Mouse (Mus musculus) midbrain, embryonic 14.5 days (tissue): Measurements from ENCODE around the gene Kcnj2. TPM values are rescaled to one million over a fixed set of nuclear protein-coding genes. Genes with fewer than 3 reads are reported as not detected.
A peak's percentile ranks its signal among the peaks of the same experiment; 100 is the strongest.

ENCODE experiments used
- ATAC-seq: fragments of 200-750 bp; cut with Nextera tagmentation; 2 replicates; pipeline ENCODE4 v1.8.0; 2017; ENCODE audit warnings: moderate number of reproducible peaks, moderate library complexity; ENCODE audit not compliant: low FRiP score, low TSS enrichment
- DNase-seq: peaks from one replicate; pipeline ENCODE4 v3.0.0-alpha.2; 2015
- H3K27ac ChIP-seq: fragments of 300-500 bp; sonication (generic); replicated peaks from 2 replicates; pipeline ENCODE4 v1.5.1; 2014; ENCODE audit warnings: mild to moderate bottlenecking, low read depth, low read length, moderate library complexity
- H3K27me3 ChIP-seq: fragments of 300-500 bp; sonication (generic); 2 replicates; pipeline ENCODE4 v1.6.1; 2014; ENCODE audit warnings: low read length, control low read depth, mixed read lengths; ENCODE audit not compliant: control insufficient read depth, insufficient read depth
- H3K36me3 ChIP-seq: fragments of 300-500 bp; sonication (generic); 2 replicates; pipeline ENCODE4 v1.6.1; 2014; ENCODE audit warnings: low read length, control low read depth; ENCODE audit not compliant: control insufficient read depth, insufficient read depth
- H3K4me1 ChIP-seq: fragments of 300-500 bp; sonication (generic); 2 replicates; pipeline ENCODE4 v1.6.1; 2014; ENCODE audit warnings: mild to moderate bottlenecking, antibody characterized with exemption, low read length, control low read depth; ENCODE audit not compliant: control insufficient read depth, insufficient read depth
- H3K4me2 ChIP-seq: fragments of 300-500 bp; sonication (generic); 2 replicates; pipeline ENCODE4 v1.6.1; 2014; ENCODE audit warnings: mild to moderate bottlenecking, low read length, moderate library complexity
- H3K4me3 ChIP-seq: fragments of 300-500 bp; sonication (generic); replicated peaks from 2 replicates; pipeline ENCODE4 v1.5.1; 2014; ENCODE audit warnings: low read depth, low read length
- H3K9ac ChIP-seq: fragments of 300-500 bp; sonication (generic); replicated peaks from 2 replicates; pipeline ENCODE4 v1.6.1; 2014; ENCODE audit warnings: mild to moderate bottlenecking, low read length, moderate library complexity
- H3K9me3 ChIP-seq: fragments of 300-500 bp; sonication (generic); 2 replicates; pipeline ENCODE4 v1.6.1; 2016; ENCODE audit warnings: low read length, control low read depth, mixed read lengths; ENCODE audit not compliant: control insufficient read depth
- WGBS: fragments of 180-500 bp; shearing (Covaris S2); extraction: QIAGEN DNeasy Blood & Tissue Kit; methylation state at CpG from one replicate; pipeline ENCODE4 v1.1.7; 2014; 5-methylcytosine and 5-hydroxymethylcytosine counted together
- polyA plus RNA-seq: library from polyadenylated mRNA; unstranded; fragments of >200 nt; fragmentation: Nextera tagmentation; extraction: Ambion mirVana; gene quantifications from 2 replicates; pipeline ENCODE4 v1.2.1, GENCODE M21; 2014

Gene Kcnj2
- 0.63 and 1.3 TPM in 2 replicates for polyA plus RNA-seq

- DNase-seq = peak; percentile 95
- peak; percentile 99 for ATAC-seq
- WGBS = under 1% methylated on average over 28 of the region's 28 CpGs
- Histone ChIP-seq H3K27ac (peak within 1 kb of the TSS; percentile 49; the same call in 1 of the 2 replicates), H3K36me3 (no peaks in the 10 kb centered on the region), H3K9me3 (no peaks in the 10 kb centered on the region), H3K4me3 (peak within 1 kb of the TSS; percentile 53), H3K9ac (peak within 1 kb of the TSS; percentile 56), H3K4me1 (peaks cover 13% of the 10 kb centered on the region), H3K4me2 (peak within 1 kb of the TSS; percentile 96), H3K27me3 (no peaks in the 10 kb centered on the region; the same call in none of the 2 replicates)
Measured at GRCm38 (mm10) chr11:111065635-111066298, at the start of gene Kcnj2. Gene Kcnj2, plus strand, starts transcription at chr11:111066164.

DNA sequence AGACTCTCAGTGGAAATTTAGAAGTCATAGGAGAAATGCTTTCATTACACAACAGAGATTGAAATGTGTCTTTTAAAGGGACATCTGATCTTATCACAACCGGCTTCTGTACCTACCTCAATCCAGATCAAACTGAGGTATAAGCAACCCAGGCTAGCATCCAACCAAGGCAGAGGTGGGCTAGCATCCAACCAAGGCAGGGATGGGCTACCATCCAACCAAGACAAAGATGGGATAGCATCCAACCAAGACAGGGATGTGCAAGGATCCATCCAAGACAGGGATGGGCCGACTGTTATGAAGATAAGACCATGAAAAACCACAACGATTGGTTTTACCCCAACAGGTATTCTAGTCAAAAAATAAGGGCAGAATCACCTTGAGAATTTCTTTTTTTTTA lies 49.8 kb upstream of the Kcnj2 start:
- WGBS = 92% methylated on average over 3 of the region's 3 CpGs
- Histone ChIP-seq H3K36me3 (no peaks in the 10 kb centered on the region), H3K27me3 (no peaks in the 10 kb centered on the region), H3K9ac (no peak overlapping the region), H3K9me3 (no peaks in the 10 kb centered on the region), H3K4me1 (no peaks in the 10 kb centered on the region), H3K27ac (no peak overlapping the region), H3K4me2 (no peak overlapping the region), H3K4me3 (no peak overlapping the region)
- ATAC-seq = no peak
- DNase-seq = no peak

DNA sequence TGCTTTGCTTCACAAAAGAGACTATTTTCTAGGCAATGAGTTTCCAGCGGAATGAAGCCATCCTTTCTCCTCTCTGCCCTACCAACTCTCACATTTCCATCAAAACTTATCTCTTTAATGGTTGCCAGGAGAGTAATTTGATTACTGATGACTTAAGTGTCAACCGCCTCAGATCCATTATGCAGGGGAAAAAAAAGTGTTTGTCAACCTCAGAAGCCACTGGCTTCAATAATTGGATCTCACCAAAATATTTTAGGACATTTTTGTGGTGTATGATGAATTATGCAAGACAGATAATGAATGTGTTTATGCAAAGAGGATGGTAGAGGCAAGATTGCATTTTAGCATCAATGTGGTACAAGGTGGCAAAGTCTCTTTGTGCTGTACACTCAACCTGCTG lies 45.8 kb upstream of the Kcnj2 start:
- no peak overlapping the region for H3K4me3 ChIP-seq

GRCm38 (mm10) chr11:111022681-111023281 lies 43.2 kb upstream of the Kcnj2 start:
- H3K9me3 ChIP-seq = no peaks in the 10 kb centered on the region
- H3K9ac ChIP-seq = no peak overlapping the region
- no peak overlapping the region for H3K27ac ChIP-seq
- WGBS = 43% methylated on average over 8 of the region's 8 CpGs
- peak; percentile 41 for DNase-seq
- no peaks in the 10 kb centered on the region for H3K36me3 ChIP-seq
- no peak overlapping the region for H3K4me2 ChIP-seq
- H3K4me3 ChIP-seq = no peak overlapping the region
- no peaks in the 10 kb centered on the region for H3K4me1 ChIP-seq
- H3K27me3 ChIP-seq = no peaks in the 10 kb centered on the region
- no peak; the same call in 1 of the 2 replicates for ATAC-seq

More for the DNA sequence above, 45.8 kb upstream of the Kcnj2 start:
- Histone ChIP-seq H3K9ac (no peak overlapping the region), H3K9me3 (no peaks in the 10 kb centered on the region), H3K27me3 (no peaks in the 10 kb centered on the region), H3K4me2 (no peak overlapping the region), H3K36me3 (no peaks in the 10 kb centered on the region), H3K4me1 (no peaks in the 10 kb centered on the region), H3K27ac (no peak overlapping the region)
- no peak for DNase-seq
- WGBS = 27% methylated on average over 2 of the region's 2 CpGs
- no peak for ATAC-seq

GRCm38 (mm10) chr11:111042175-111042574 lies 23.8 kb upstream of the Kcnj2 start:
- H3K27ac ChIP-seq = no peak overlapping the region
- no peaks in the 10 kb centered on the region for H3K36me3 ChIP-seq
- H3K4me2 ChIP-seq = no peak overlapping the region
- no peaks in the 10 kb centered on the region for H3K4me1 ChIP-seq
- no peak for ATAC-seq
- H3K9ac ChIP-seq = no peak overlapping the region
- no peaks in the 10 kb centered on the region for H3K27me3 ChIP-seq
- DNase-seq = peak; percentile 57
- WGBS = 48% methylated on average over 5 of the region's 5 CpGs
- H3K4me3 ChIP-seq = no peak overlapping the region
- no peaks in the 10 kb centered on the region for H3K9me3 ChIP-seq

- H3K4me3 ChIP-seq = no peak overlapping the region
- no peaks in the 10 kb centered on the region for H3K4me1 ChIP-seq
- ATAC-seq = no peak
- no peaks in the 10 kb centered on the region for H3K9me3 ChIP-seq
- no peak overlapping the region for H3K4me2 ChIP-seq
- 82% methylated on average over 4 of the region's 4 CpGs for WGBS
- H3K27ac ChIP-seq = no peak overlapping the region
- no peaks in the 10 kb centered on the region for H3K27me3 ChIP-seq
- H3K36me3 ChIP-seq = no peaks in the 10 kb centered on the region
- H3K9ac ChIP-seq = no peak overlapping the region
- no peak for DNase-seq
Measured at GRCm38 (mm10) chr11:111043298-111043697, 22.7 kb upstream of the Kcnj2 start.

GRCm38 (mm10) chr11:111054252-111054651 lies 11.7 kb upstream of the Kcnj2 start:
- Histone ChIP-seq H3K9ac (no peak overlapping the region), H3K27ac (no peak overlapping the region), H3K27me3 (no peaks in the 10 kb centered on the region), H3K4me3 (no peak overlapping the region), H3K4me1 (no peaks in the 10 kb centered on the region), H3K4me2 (no peak overlapping the region), H3K36me3 (no peaks in the 10 kb centered on the region), H3K9me3 (no peaks in the 10 kb centered on the region)
- 96% methylated on average over 3 of the region's 3 CpGs for WGBS
- ATAC-seq (no peak), DNase-seq (no peak)

DNA sequence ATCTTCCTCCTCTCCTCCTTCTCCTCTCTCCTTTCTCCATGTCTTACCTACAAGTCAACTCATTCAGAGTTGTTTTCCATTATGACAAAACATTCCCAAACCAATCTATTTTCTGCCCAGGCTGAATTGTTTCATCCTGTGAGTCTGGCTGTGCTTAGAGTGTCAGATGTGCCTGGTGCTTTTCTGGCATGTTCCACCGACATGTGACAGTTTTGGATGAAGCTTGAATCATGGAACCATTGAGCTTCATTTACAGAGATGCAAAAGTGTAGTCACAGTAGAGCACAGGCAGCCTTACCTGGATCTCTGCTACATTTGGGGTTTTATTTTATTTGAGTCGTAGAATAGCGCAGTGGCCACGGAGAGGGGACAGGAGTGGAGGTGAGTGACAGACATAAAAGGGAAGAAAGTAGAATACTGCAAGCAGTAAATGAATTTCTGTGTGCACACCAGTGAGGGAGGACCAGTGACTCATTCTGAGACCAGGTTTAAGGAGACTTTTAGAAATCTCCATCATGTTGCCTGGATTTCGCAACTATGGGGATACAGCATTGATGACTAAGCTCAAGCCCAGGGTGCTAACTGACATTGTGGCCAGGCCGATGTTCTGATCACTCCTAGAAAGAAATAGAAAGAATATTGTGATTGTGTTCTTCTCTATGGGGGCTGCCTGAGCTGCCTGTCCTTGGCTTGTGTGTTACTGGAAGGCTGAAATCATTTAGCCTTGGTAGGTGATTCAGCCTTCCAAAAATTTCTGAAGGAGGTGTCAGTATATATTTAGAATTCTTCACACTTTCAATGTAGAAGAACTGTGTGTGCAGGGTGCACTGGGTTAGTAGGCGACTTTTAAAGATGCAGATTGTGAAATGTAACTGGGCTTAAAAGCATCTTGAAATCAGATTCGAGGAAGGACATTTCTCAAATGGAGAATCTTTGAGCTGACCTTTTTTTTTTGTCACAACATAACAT lies 10.8 kb upstream of the Kcnj2 start:
- WGBS = 90% methylated on average over 8 of the region's 8 CpGs
- Histone ChIP-seq H3K4me1 (no peaks in the 10 kb centered on the region), H3K9ac (no peak overlapping the region), H3K4me2 (no peak overlapping the region), H3K27me3 (no peaks in the 10 kb centered on the region), H3K36me3 (no peaks in the 10 kb centered on the region), H3K9me3 (no peaks in the 10 kb centered on the region), H3K4me3 (no peak overlapping the region), H3K27ac (no peak overlapping the region)
- ATAC-seq (no peak), DNase-seq (no peak)
